In genomic region chr10:73096531-73097135, GRCm38 (mm10) we compare ENCODE assay signal across 9 mouse cellular contexts. TPM values are rescaled to one million over a fixed set of nuclear protein-coding genes. Genes with fewer than 3 reads are reported as not detected.
DNase-seq lines count a peak whose midpoint lies in the region; ATAC-seq and TF ChIP-seq lines count a peak whose summit lies in the region.
"Had no signal": no experiment of that assay in that cellular context is flagged by ENCODE, and none has a peak within 500 bp of the region (broad histone marks: within the 10 kb centered on the region; RNA-seq: fewer than 3 reads in every experiment).

No protein-coding gene starts in this region.

- peaks cover 35% of the 10 kb centered on the region for H3K4me1 ChIP-seq in kidney, embryonic 15.5 days
- H3K4me1 ChIP-seq in kidney, adult 2 months (ENCODE audit: control insufficient read depth, insufficient read depth, low read length): no peaks in the 10 kb centered on the region
- peaks cover 27% of the 10 kb centered on the region for H3K4me1 ChIP-seq in hindbrain, embryonic 13.5 days (replicated peaks)
- peaks cover 6% of the 10 kb centered on the region; the same call in 1 of the 2 replicates for H3K4me1 ChIP-seq in limb, embryonic 14.5 days (ENCODE audit: control insufficient read depth, insufficient read depth, low read length)
- H3K4me1 ChIP-seq in stomach, embryonic 14.5 days (ENCODE audit: control insufficient read depth, insufficient read depth, low read length): 0 out of 2 replicates have a peak, but pooled peaks cover 6% of the 10 kb centered on the region

- H3K27me3 ChIP-seq in kidney, embryonic 15.5 days: peaks cover 58% of the 10 kb centered on the region
- H3K27me3 ChIP-seq in kidney, adult 2 months (replicated peaks; ENCODE audit: control insufficient read depth, insufficient read depth, low read length): no peaks in the 10 kb centered on the region
- H3K27me3 ChIP-seq in hindbrain, embryonic 13.5 days: peaks cover 25% of the 10 kb centered on the region
- H3K27me3 ChIP-seq in limb, embryonic 14.5 days (ENCODE audit: control insufficient read depth, insufficient read depth, low read length): peaks cover 49% of the 10 kb centered on the region
- H3K27me3 ChIP-seq in stomach, embryonic 14.5 days (ENCODE audit: control insufficient read depth, insufficient read depth, low read length): peaks cover 35% of the 10 kb centered on the region

- peak overlapping the region; percentile 98 for H3K4me2 ChIP-seq in kidney, embryonic 15.5 days
- H3K4me2 ChIP-seq in hindbrain, embryonic 13.5 days: peak overlapping the region; percentile 89
- H3K4me2 ChIP-seq in limb, embryonic 14.5 days (replicated peaks; ENCODE audit: low read depth, low read length, severe bottlenecking): peak overlapping the region; percentile 51
- peak overlapping the region; percentile 42 for H3K4me2 ChIP-seq in stomach, embryonic 14.5 days (replicated peaks; ENCODE audit: low read depth, low read length)

- no peaks in the 10 kb centered on the region for H3K36me3 ChIP-seq in kidney, embryonic 15.5 days
- H3K36me3 ChIP-seq in kidney, adult 2 months (ENCODE audit: control insufficient read depth, insufficient read depth, low read length): no peaks in the 10 kb centered on the region
- H3K36me3 ChIP-seq in hindbrain, embryonic 13.5 days: no peaks in the 10 kb centered on the region
- no peaks in the 10 kb centered on the region for H3K36me3 ChIP-seq in limb, embryonic 14.5 days (ENCODE audit: control insufficient read depth, insufficient read depth, low read length)
- no peaks in the 10 kb centered on the region for H3K36me3 ChIP-seq in stomach, embryonic 14.5 days (ENCODE audit: control insufficient read depth, insufficient read depth, low read length)

- TF ChIP-seq CTCF in kidney, adult 2 months (conservative IDR thresholded peaks at IDR 0.05; ENCODE audit: insufficient read depth, insufficient read length, low read depth, low read length): no peak

- no peaks in the 10 kb centered on the region for H3K9me3 ChIP-seq in kidney, embryonic 15.5 days (replicated peaks)
- H3K9me3 ChIP-seq in hindbrain, embryonic 13.5 days: no peaks in the 10 kb centered on the region
- no peaks in the 10 kb centered on the region for H3K9me3 ChIP-seq in limb, embryonic 14.5 days (ENCODE audit: control insufficient read depth, low read length)
- H3K9me3 ChIP-seq in stomach, embryonic 14.5 days (ENCODE audit: control insufficient read depth, low read depth, low read length): no peaks in the 10 kb centered on the region

- H3K27ac ChIP-seq in kidney, embryonic 15.5 days: no peak overlapping the region
- no peak overlapping the region for H3K27ac ChIP-seq in kidney, adult 2 months (ENCODE audit: insufficient read depth, low read depth, low read length)
- H3K27ac ChIP-seq in hindbrain, embryonic 13.5 days: peak overlapping the region; percentile 73
- H3K27ac ChIP-seq in limb, embryonic 14.5 days (replicated peaks; ENCODE audit: low read depth, low read length): no peak overlapping the region
- no peak overlapping the region for H3K27ac ChIP-seq in stomach, embryonic 14.5 days (ENCODE audit: low read length)

- 2% methylated on average over 17 of the region's 17 CpGs for WGBS in kidney, embryonic 15.5 days
- whole genome bisulfite sequencing in kidney, adult 2 months: under 1% methylated on average over 17 of the region's 17 CpGs
- WGBS in hindbrain, embryonic 13.5 days: under 1% methylated on average over 17 of the region's 17 CpGs
- 2% methylated on average over 17 of the region's 17 CpGs for WGBS in limb, embryonic 14.5 days
- 2% methylated on average over 17 of the region's 17 CpGs for WGBS in stomach, embryonic 14.5 days

- no peak for TF ChIP-seq POLR2A in kidney, adult 2 months (IDR thresholded peaks at IDR 0.05; ENCODE audit: low read depth, low read length)
- TF ChIP-seq POLR2A in limb, embryonic 14.5 days (IDR thresholded peaks at IDR 0.05; ENCODE audit: borderline replicate concordance, extremely low read depth, insufficient read depth, insufficient read length): no peak

- no peak for DNase-seq in kidney, adult 2 months
- DNase-seq in embryo, embryonic 11 days: peak; percentile 83
- DNase-seq in limb, embryonic 14.5 days (ENCODE audit: low spot score): no peak
- DNase-seq in ovary, postnatal 36 days (ENCODE audit: low spot score): no peak
- DNase-seq in urinary bladder, postnatal 36 days (ENCODE audit: low spot score in 2 of 2): no peak

- ATAC-seq in kidney, embryonic 15.5 days (replicated peaks; ENCODE audit: low FRiP score): 0 out of 2 replicates have a peak, but pooled peaks have one; percentile 17
- peak; percentile 78 for ATAC-seq in hindbrain, embryonic 13.5 days (ENCODE audit: low FRiP score)
- ATAC-seq in limb, embryonic 14.5 days (ENCODE audit: low FRiP score, low read depth): no peak
- ATAC-seq in stomach, embryonic 14.5 days (ENCODE audit: insufficient number of reproducible peaks, insufficient read depth, low FRiP score, low read depth): no peak
- ATAC-seq: Patski had no signal

- peak overlapping the region; percentile 39 for H3K4me3 ChIP-seq in kidney, embryonic 15.5 days (replicated peaks)
- H3K4me3 ChIP-seq in kidney, adult 2 months (ENCODE audit: insufficient read depth, low read depth, low read length): no peak overlapping the region
- H3K4me3 ChIP-seq in hindbrain, embryonic 13.5 days: peak overlapping the region; percentile 51
- peak overlapping the region; percentile 35 for H3K4me3 ChIP-seq in limb, embryonic 14.5 days (replicated peaks; ENCODE audit: low read length)
- H3K4me3 ChIP-seq in stomach, embryonic 14.5 days (ENCODE audit: low read depth, low read length): peak overlapping the region; percentile 12

- no peak overlapping the region for H3K9ac ChIP-seq in kidney, embryonic 15.5 days
- peak overlapping the region; percentile 73 for H3K9ac ChIP-seq in hindbrain, embryonic 13.5 days
- no peak overlapping the region for H3K9ac ChIP-seq in limb, embryonic 14.5 days (ENCODE audit: low read depth, low read length, severe bottlenecking)
- H3K9ac ChIP-seq in stomach, embryonic 14.5 days (replicated peaks; ENCODE audit: low read depth, low read length): no peak overlapping the region

RNA-seq across cellular contexts. Expression of gene Pcdh15, which starts 2.5 kb away (rescaled TPM):
- 0.31 and 1.00 TPM in 2 replicates for polyA plus RNA-seq in kidney, embryonic 15.5 days (2015; fragmentation: Nextera tagmentation; extraction: Ambion mirVana)
- polyA plus RNA-seq in kidney, adult 2 months (2012; rRNA removed): 0.16 TPM in 1 of 2 replicates, not detected in the other
- polyA plus RNA-seq in hindbrain, embryonic 13.5 days (2015; fragmentation: Nextera tagmentation; extraction: Ambion mirVana): 8.2 and 8.9 TPM in 2 replicates
- 1.0 and 1.4 TPM in 2 replicates for polyA plus RNA-seq in limb, embryonic 14.5 days (2012; rRNA removed)
- 1.0 and 2.2 TPM in 2 replicates for polyA plus RNA-seq in limb, embryonic 14.5 days (2014; fragmentation: Nextera tagmentation; extraction: Ambion mirVana)
- 3.2 and 3.4 TPM in 2 replicates for polyA plus RNA-seq in stomach, embryonic 14.5 days (2014; fragmentation: Nextera tagmentation; extraction: Ambion mirVana)

Comparison
In these comparisons a context has a peak if more than half of its experiments do, and no peak if none do; other contexts are left out.
1. ATAC-seq: peak in kidney, embryonic 15.5 days (single experiment) and hindbrain, embryonic 13.5 days (single experiment); none in limb, embryonic 14.5 days (single experiment) and stomach, embryonic 14.5 days (single experiment).
2. H3K4me2 ChIP-seq: peak in every context shown above with its lines; median percentile 98 in kidney, embryonic 15.5 days; 89 in hindbrain, embryonic 13.5 days; 51 in limb, embryonic 14.5 days; 42 in stomach, embryonic 14.5 days.